Mouse (Mus musculus): Measurements from ENCODE around the gene Stk4. TPM values are rescaled to one million over a fixed set of nuclear protein-coding genes. Genes with fewer than 3 reads are reported as not detected.

The Stk4 gene
- polyA plus RNA-seq, 1 experiment from 2014 or later = 41.1 TPM

- DNase-seq (ENCODE audit: low spot score) (no peak), ATAC-seq (ENCODE audit: low FRiP score) (no peak)
- H3K4me2 ChIP-seq (replicated peaks; ENCODE audit: low read depth, low read length) = no peak overlapping the region
- no peak overlapping the region for H3K9ac ChIP-seq (ENCODE audit: low read depth, low read length)
- H3K27me3 ChIP-seq (ENCODE audit: control insufficient read depth, insufficient read depth, low read length) = peaks cover 37% of the 10 kb centered on the region
- peaks cover 6% of the 10 kb centered on the region for H3K4me1 ChIP-seq (replicated peaks; ENCODE audit: control insufficient read depth, insufficient read depth, low read length)
- H3K27ac ChIP-seq (ENCODE audit: low read depth, low read length) = no peak overlapping the region
- H3K4me3 ChIP-seq (ENCODE audit: low read depth, low read length) = no peak overlapping the region
- no peaks in the 10 kb centered on the region for H3K9me3 ChIP-seq (ENCODE audit: control insufficient read depth, low read length)
- no peaks in the 10 kb centered on the region for H3K36me3 ChIP-seq (ENCODE audit: control insufficient read depth, insufficient read depth, low read length)
- 91% methylated on average over 5 of the region's 5 CpGs for WGBS
These were observed 94.8 kb downstream of the Stk4 start for GRCm38 (mm10) chr2:164164941-164165340.

- ATAC-seq (ENCODE audit: low FRiP score) (no peak), DNase-seq (ENCODE audit: low spot score) (peak; percentile 55)
- WGBS = 13% methylated on average over 80 of the region's 90 CpGs
- Histone ChIP-seq H3K36me3 (ENCODE audit: control insufficient read depth, insufficient read depth, low read length) (no peaks in the 10 kb centered on the region), H3K9ac (ENCODE audit: low read depth, low read length) (no peak overlapping the region), H3K4me2 (replicated peaks; ENCODE audit: low read depth, low read length) (peak overlapping the region; percentile 45), H3K4me3 (ENCODE audit: low read depth, low read length) (peak overlapping the region; percentile 22), H3K27ac (ENCODE audit: low read depth, low read length) (no peak overlapping the region), H3K9me3 (ENCODE audit: control insufficient read depth, low read length) (no peaks in the 10 kb centered on the region), H3K4me1 (replicated peaks; ENCODE audit: control insufficient read depth, insufficient read depth, low read length) (peaks cover 12% of the 10 kb centered on the region), H3K27me3 (ENCODE audit: control insufficient read depth, insufficient read depth, low read length) (peaks cover 57% of the 10 kb centered on the region)
These were observed 97.8 kb downstream of the Stk4 start for GRCm38 (mm10) chr2:164167752-164168570.

GRCm38 (mm10) chr2:164168571-164168946 lies 98.4 kb downstream of the Stk4 start:
- Histone ChIP-seq H3K9ac (ENCODE audit: low read depth, low read length) (no peak overlapping the region), H3K4me1 (replicated peaks; ENCODE audit: control insufficient read depth, insufficient read depth, low read length) (peaks cover 12% of the 10 kb centered on the region), H3K4me3 (ENCODE audit: low read depth, low read length) (peak overlapping the region; percentile 22), H3K4me2 (replicated peaks; ENCODE audit: low read depth, low read length) (peak overlapping the region; percentile 45), H3K36me3 (ENCODE audit: control insufficient read depth, insufficient read depth, low read length) (no peaks in the 10 kb centered on the region), H3K27me3 (ENCODE audit: control insufficient read depth, insufficient read depth, low read length) (peaks cover 57% of the 10 kb centered on the region), H3K27ac (ENCODE audit: low read depth, low read length) (no peak overlapping the region), H3K9me3 (ENCODE audit: control insufficient read depth, low read length) (no peaks in the 10 kb centered on the region)
- no peak for DNase-seq (ENCODE audit: low spot score)
- no peak for ATAC-seq (ENCODE audit: low FRiP score)
- WGBS = 13% methylated on average over 41 of the region's 42 CpGs

GRCm38 (mm10) chr2:164170326-164170725 lies 100.2 kb downstream of the Stk4 start:
- Histone ChIP-seq H3K27ac (ENCODE audit: low read depth, low read length) (no peak overlapping the region), H3K4me1 (replicated peaks; ENCODE audit: control insufficient read depth, insufficient read depth, low read length) (peaks cover 12% of the 10 kb centered on the region), H3K9ac (ENCODE audit: low read depth, low read length) (0 out of 2 replicates have a peak overlapping the region, but pooled peaks have one; percentile 19), H3K4me2 (replicated peaks; ENCODE audit: low read depth, low read length) (peak overlapping the region; percentile 63), H3K27me3 (ENCODE audit: control insufficient read depth, insufficient read depth, low read length) (peaks cover 57% of the 10 kb centered on the region), H3K36me3 (ENCODE audit: control insufficient read depth, insufficient read depth, low read length) (no peaks in the 10 kb centered on the region), H3K4me3 (ENCODE audit: low read depth, low read length) (peak overlapping the region; percentile 28), H3K9me3 (ENCODE audit: control insufficient read depth, low read length) (no peaks in the 10 kb centered on the region)
- ATAC-seq (ENCODE audit: low FRiP score) (no peak), DNase-seq (ENCODE audit: low spot score) (peak; percentile 30)
- WGBS = 5% methylated on average over 11 of the region's 11 CpGs

- Histone ChIP-seq H3K4me1 (replicated peaks; ENCODE audit: control insufficient read depth, insufficient read depth, low read length) (peaks cover 12% of the 10 kb centered on the region), H3K9me3 (ENCODE audit: control insufficient read depth, low read length) (no peaks in the 10 kb centered on the region), H3K9ac (ENCODE audit: low read depth, low read length) (0 out of 2 replicates have a peak within 1 kb of the TSS, but pooled peaks have one; percentile 19), H3K4me3 (ENCODE audit: low read depth, low read length) (peak within 1 kb of the TSS; percentile 28), H3K27me3 (ENCODE audit: control insufficient read depth, insufficient read depth, low read length) (peaks cover 57% of the 10 kb centered on the region), H3K4me2 (replicated peaks; ENCODE audit: low read depth, low read length) (peak within 1 kb of the TSS; percentile 63), H3K36me3 (ENCODE audit: control insufficient read depth, insufficient read depth, low read length) (no peaks in the 10 kb centered on the region), H3K27ac (ENCODE audit: low read depth, low read length) (no peak within 1 kb of the TSS)
- under 1% methylated on average over 21 of the region's 29 CpGs for WGBS
- ATAC-seq (ENCODE audit: low FRiP score) (no peak; the same call in 1 of the 2 replicates), DNase-seq (ENCODE audit: low spot score) (no peak)
These were observed 100.8 kb downstream of the Stk4 start, which contains the start of gene Kcns1 for GRCm38 (mm10) chr2:164170902-164171301. TSS of gene Kcns1 (minus strand) at chr2:164171113.

- Histone ChIP-seq H3K9ac (ENCODE audit: low read depth, low read length) (no peak overlapping the region), H3K4me1 (replicated peaks; ENCODE audit: control insufficient read depth, insufficient read depth, low read length) (peaks cover 8% of the 10 kb centered on the region), H3K27ac (ENCODE audit: low read depth, low read length) (no peak overlapping the region), H3K36me3 (ENCODE audit: control insufficient read depth, insufficient read depth, low read length) (no peaks in the 10 kb centered on the region), H3K9me3 (ENCODE audit: control insufficient read depth, low read length) (no peaks in the 10 kb centered on the region), H3K4me3 (ENCODE audit: low read depth, low read length) (no peak overlapping the region), H3K27me3 (ENCODE audit: control insufficient read depth, insufficient read depth, low read length) (peaks cover 36% of the 10 kb centered on the region), H3K4me2 (replicated peaks; ENCODE audit: low read depth, low read length) (no peak overlapping the region)
- 74% methylated on average over 3 of the region's 3 CpGs for WGBS
- no peak for ATAC-seq (ENCODE audit: low FRiP score)
- DNase-seq (ENCODE audit: low spot score) = no peak
These were observed 103.3 kb downstream of the Stk4 start for GRCm38 (mm10) chr2:164173394-164173793.

GRCm38 (mm10) chr2:164174649-164175395 lies 104.7 kb downstream of the Stk4 start:
- WGBS = 75% methylated on average over 8 of the region's 8 CpGs
- ATAC-seq (ENCODE audit: low FRiP score) = no peak

GRCm38 (mm10) chr2:164175850-164176249 lies 105.7 kb downstream of the Stk4 start:
- Histone ChIP-seq H3K4me1 (replicated peaks; ENCODE audit: control insufficient read depth, insufficient read depth, low read length) (peaks cover 4% of the 10 kb centered on the region), H3K9me3 (ENCODE audit: control insufficient read depth, low read length) (no peaks in the 10 kb centered on the region), H3K4me2 (replicated peaks; ENCODE audit: low read depth, low read length) (no peak overlapping the region), H3K9ac (ENCODE audit: low read depth, low read length) (no peak overlapping the region), H3K27ac (ENCODE audit: low read depth, low read length) (no peak overlapping the region), H3K36me3 (ENCODE audit: control insufficient read depth, insufficient read depth, low read length) (no peaks in the 10 kb centered on the region), H3K27me3 (ENCODE audit: control insufficient read depth, insufficient read depth, low read length) (peaks cover 12% of the 10 kb centered on the region), H3K4me3 (ENCODE audit: low read depth, low read length) (no peak overlapping the region)
- DNase-seq (ENCODE audit: low spot score) (no peak), ATAC-seq (ENCODE audit: low FRiP score) (no peak)
- 84% methylated on average over 3 of the region's 3 CpGs for WGBS

More at GRCm38 (mm10) chr2:164174649-164175395, 104.7 kb downstream of the Stk4 start:
- H3K9me3 ChIP-seq (ENCODE audit: control insufficient read depth, low read length) = no peaks in the 10 kb centered on the region
- H3K27me3 ChIP-seq (ENCODE audit: control insufficient read depth, insufficient read depth, low read length) = peaks cover 22% of the 10 kb centered on the region
- H3K4me1 ChIP-seq (replicated peaks; ENCODE audit: control insufficient read depth, insufficient read depth, low read length) = peaks cover 5% of the 10 kb centered on the region
- no peak overlapping the region for H3K4me3 ChIP-seq (ENCODE audit: low read depth, low read length)
- no peaks in the 10 kb centered on the region for H3K36me3 ChIP-seq (ENCODE audit: control insufficient read depth, insufficient read depth, low read length)
- no peak overlapping the region for H3K27ac ChIP-seq (ENCODE audit: low read depth, low read length)
- no peak overlapping the region for H3K4me2 ChIP-seq (replicated peaks; ENCODE audit: low read depth, low read length)
- H3K9ac ChIP-seq (ENCODE audit: low read depth, low read length) = no peak overlapping the region
- no peak for DNase-seq (ENCODE audit: low spot score)

Measured in hindbrain, embryonic 11.5 days (tissue).